Mouse (Mus musculus): Measurements from ENCODE around the gene Mrpl48. TPM values are rescaled to one million over a fixed set of nuclear protein-coding genes. Genes with fewer than 3 reads are reported as not detected.

Mrpl48 gene
- polyA plus RNA-seq, 1 experiment from 2014 or later, result 62.3 TPM

DNA sequence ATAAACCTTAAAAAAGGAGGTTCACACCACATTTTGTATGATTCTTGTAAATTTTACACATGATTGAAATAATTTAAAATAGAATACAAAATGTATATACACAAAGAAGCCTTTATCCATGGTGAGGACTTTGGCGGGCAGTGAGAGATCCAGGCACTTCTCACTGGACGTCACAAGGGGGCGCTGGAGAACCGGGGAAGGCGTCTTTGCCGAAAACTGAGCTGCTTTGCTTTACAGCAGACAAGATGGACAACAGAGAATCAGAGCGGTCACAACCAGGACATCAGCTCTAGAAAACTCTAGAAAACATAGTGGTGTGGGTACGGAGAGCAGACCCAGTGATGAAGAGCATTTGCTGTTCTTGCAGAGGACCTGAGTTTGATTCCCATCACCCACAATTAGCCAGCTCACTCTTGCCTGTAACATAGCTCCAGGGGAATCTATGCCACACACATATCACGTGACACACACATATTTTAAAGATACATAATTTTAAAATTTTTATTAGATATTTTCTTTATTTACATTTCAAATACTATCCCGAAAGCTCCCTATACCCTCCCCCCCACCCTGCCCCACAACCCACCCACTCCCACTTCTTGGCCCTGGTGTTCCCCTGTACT lies 87.3 kb downstream of the Mrpl48 start:
- Histone ChIP-seq H3K27ac (no peak overlapping the region), H3K9me3 (replicated peaks) (no peaks in the 10 kb centered on the region), H3K27me3 (no peaks in the 10 kb centered on the region), H3K4me1 (0 out of 2 replicates have a peak, but pooled peaks cover 2% of the 10 kb centered on the region), H3K4me3 (no peak overlapping the region), H3K4me2 (replicated peaks) (no peak overlapping the region), H3K36me3 (no peaks in the 10 kb centered on the region), H3K9ac (no peak overlapping the region)
- WGBS, result 21% methylated on average over 10 of the region's 10 CpGs
- ATAC-seq (ENCODE audit: low FRiP score), result peak; percentile 60; the same call in 1 of the 2 replicates

GRCm38 (mm10) chr7:100520204-100520603 lies 87.9 kb downstream of the Mrpl48 start:
- Histone ChIP-seq H3K4me1 (0 out of 2 replicates have a peak, but pooled peaks cover 2% of the 10 kb centered on the region), H3K4me2 (replicated peaks) (no peak overlapping the region), H3K27ac (no peak overlapping the region), H3K36me3 (no peaks in the 10 kb centered on the region), H3K27me3 (no peaks in the 10 kb centered on the region), H3K9ac (no peak overlapping the region), H3K9me3 (replicated peaks) (no peaks in the 10 kb centered on the region), H3K4me3 (no peak overlapping the region)
- 72% methylated on average over 7 of the region's 7 CpGs for WGBS
- no peak for ATAC-seq (ENCODE audit: low FRiP score)

- no peak for ATAC-seq (ENCODE audit: low FRiP score)
- Histone ChIP-seq H3K27me3 (no peaks in the 10 kb centered on the region), H3K9ac (no peak within 1 kb of the TSS), H3K4me1 (0 out of 2 replicates have a peak, but pooled peaks cover 2% of the 10 kb centered on the region), H3K4me2 (replicated peaks) (peak within 1 kb of the TSS; percentile 17), H3K36me3 (no peaks in the 10 kb centered on the region), H3K4me3 (no peak within 1 kb of the TSS), H3K9me3 (replicated peaks) (no peaks in the 10 kb centered on the region), H3K27ac (no peak within 1 kb of the TSS)
- 57% methylated on average over 11 of the region's 11 CpGs for WGBS
Measured at GRCm38 (mm10) chr7:100514573-100514972, 93.5 kb downstream of the Mrpl48 start, which contains the start of gene Dnajb13. Dnajb13 (minus strand) TSS chr7:100514960.

DNA sequence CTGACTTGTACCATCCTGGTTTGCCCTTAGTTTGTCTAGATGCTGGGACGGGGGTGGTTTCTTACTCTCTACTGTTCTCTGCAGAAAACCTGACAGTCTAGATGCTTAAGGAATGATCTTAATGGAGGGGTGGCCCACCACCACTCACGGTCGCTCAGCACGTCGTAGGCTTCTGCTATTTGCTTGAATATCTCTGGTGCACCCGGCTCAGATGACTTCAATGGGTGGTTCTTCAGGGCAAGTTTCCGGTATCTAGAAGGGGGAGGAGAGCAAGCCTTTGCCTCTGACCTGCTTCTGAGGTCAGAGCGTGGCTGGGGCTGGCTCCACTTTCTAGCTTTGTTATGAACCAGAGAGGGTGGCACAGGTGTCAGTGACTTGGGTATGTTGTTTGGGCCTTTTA lies 96.5 kb downstream of the Mrpl48 start:
- Histone ChIP-seq H3K36me3 (no peaks in the 10 kb centered on the region), H3K27me3 (no peaks in the 10 kb centered on the region), H3K4me2 (replicated peaks) (no peak overlapping the region), H3K4me1 (no peaks in the 10 kb centered on the region), H3K9ac (no peak overlapping the region), H3K9me3 (replicated peaks) (no peaks in the 10 kb centered on the region), H3K4me3 (no peak overlapping the region), H3K27ac (no peak overlapping the region)
- 84% methylated on average over 8 of the region's 8 CpGs for WGBS
- ATAC-seq (ENCODE audit: low FRiP score), result no peak

DNA sequence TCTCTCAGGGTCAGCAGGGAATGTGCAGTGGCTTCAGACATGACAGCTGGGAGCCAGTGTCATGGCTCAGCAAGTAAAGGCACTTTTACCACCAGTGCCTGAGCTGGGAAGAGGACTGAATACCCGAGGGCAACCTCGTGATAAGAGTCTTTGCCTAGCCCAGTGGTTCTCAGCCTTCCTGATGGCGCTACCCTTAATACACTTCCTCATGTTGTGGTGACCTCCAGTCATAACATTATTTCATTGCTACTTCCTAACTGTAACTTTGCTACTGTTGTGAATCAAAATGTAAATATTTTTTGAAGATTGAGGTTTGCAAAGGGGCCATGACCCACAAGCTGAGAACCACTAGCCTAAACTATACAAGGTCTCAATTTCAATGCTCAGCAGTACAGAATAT lies 99.4 kb downstream of the Mrpl48 start:
- Histone ChIP-seq H3K9me3 (replicated peaks) (no peaks in the 10 kb centered on the region), H3K27me3 (no peaks in the 10 kb centered on the region), H3K4me1 (no peaks in the 10 kb centered on the region), H3K4me2 (replicated peaks) (no peak overlapping the region), H3K36me3 (no peaks in the 10 kb centered on the region), H3K27ac (no peak overlapping the region), H3K4me3 (no peak overlapping the region), H3K9ac (no peak overlapping the region)
- no peak for ATAC-seq (ENCODE audit: low FRiP score)
- 77% methylated on average over 3 of the region's 3 CpGs for WGBS

GRCm38 (mm10) chr7:100506494-100506893 lies 101.6 kb downstream of the Mrpl48 start:
- Histone ChIP-seq H3K4me3 (no peak overlapping the region), H3K4me1 (no peaks in the 10 kb centered on the region), H3K27ac (no peak overlapping the region), H3K36me3 (no peaks in the 10 kb centered on the region), H3K9ac (no peak overlapping the region), H3K4me2 (replicated peaks) (no peak overlapping the region), H3K9me3 (replicated peaks) (no peaks in the 10 kb centered on the region), H3K27me3 (no peaks in the 10 kb centered on the region)
- 78% methylated on average over 4 of the region's 4 CpGs for WGBS
- no peak for ATAC-seq (ENCODE audit: low FRiP score)

GRCm38 (mm10) chr7:100504740-100505487 lies 103.2 kb downstream of the Mrpl48 start:
- H3K9me3 ChIP-seq (replicated peaks), result no peaks in the 10 kb centered on the region
- no peaks in the 10 kb centered on the region for H3K27me3 ChIP-seq
- H3K4me1 ChIP-seq, result no peaks in the 10 kb centered on the region
- no peak overlapping the region for H3K4me3 ChIP-seq
- H3K36me3 ChIP-seq, result no peaks in the 10 kb centered on the region
- no peak overlapping the region for H3K27ac ChIP-seq
- no peak overlapping the region for H3K4me2 ChIP-seq (replicated peaks)
- 84% methylated on average over 13 of the region's 13 CpGs for WGBS
- H3K9ac ChIP-seq, result no peak overlapping the region
- no peak for ATAC-seq (ENCODE audit: low FRiP score)

- Histone ChIP-seq H3K9me3 (replicated peaks) (no peaks in the 10 kb centered on the region), H3K4me3 (no peak overlapping the region), H3K27me3 (no peaks in the 10 kb centered on the region), H3K36me3 (peaks cover 6% of the 10 kb centered on the region; the same call in 1 of the 2 replicates), H3K27ac (no peak overlapping the region), H3K4me2 (replicated peaks) (no peak overlapping the region), H3K4me1 (no peaks in the 10 kb centered on the region), H3K9ac (no peak overlapping the region)
- 89% methylated on average over 5 of the region's 5 CpGs for WGBS
- no peak for ATAC-seq (ENCODE audit: low FRiP score)
Measured at GRCm38 (mm10) chr7:100503076-100503475, 105.0 kb downstream of the Mrpl48 start.

GRCm38 (mm10) chr7:100502374-100502922 lies 105.7 kb downstream of the Mrpl48 start:
- WGBS, result 83% methylated on average over 7 of the region's 7 CpGs
- ATAC-seq (ENCODE audit: low FRiP score), result no peak
- peaks cover 12% of the 10 kb centered on the region; the same call in 1 of the 2 replicates for H3K36me3 ChIP-seq
- H3K4me1 ChIP-seq, result no peaks in the 10 kb centered on the region
- no peak overlapping the region for H3K27ac ChIP-seq
- no peak overlapping the region for H3K4me3 ChIP-seq
- no peak overlapping the region for H3K9ac ChIP-seq
- H3K27me3 ChIP-seq, result no peaks in the 10 kb centered on the region
- no peaks in the 10 kb centered on the region for H3K9me3 ChIP-seq (replicated peaks)
- no peak overlapping the region for H3K4me2 ChIP-seq (replicated peaks)

- peaks cover 12% of the 10 kb centered on the region; the same call in 1 of the 2 replicates for H3K36me3 ChIP-seq
- no peak overlapping the region for H3K4me2 ChIP-seq (replicated peaks)
- H3K9me3 ChIP-seq (replicated peaks), result no peaks in the 10 kb centered on the region
- H3K9ac ChIP-seq, result no peak overlapping the region
- ATAC-seq (ENCODE audit: low FRiP score), result no peak
- H3K4me1 ChIP-seq, result no peaks in the 10 kb centered on the region
- H3K27ac ChIP-seq, result no peak overlapping the region
- 57% methylated on average over 2 of the region's 2 CpGs for WGBS
- H3K27me3 ChIP-seq, result no peaks in the 10 kb centered on the region
- no peak overlapping the region for H3K4me3 ChIP-seq
Measured at GRCm38 (mm10) chr7:100501844-100502373, 106.2 kb downstream of the Mrpl48 start.

GRCm38 (mm10) chr7:100501027-100501843 lies 106.9 kb downstream of the Mrpl48 start:
- 72% methylated on average over 6 of the region's 6 CpGs for WGBS
- Histone ChIP-seq H3K27me3 (no peaks in the 10 kb centered on the region), H3K4me2 (replicated peaks) (no peak overlapping the region), H3K27ac (no peak overlapping the region), H3K36me3 (peaks cover 15% of the 10 kb centered on the region; the same call in 1 of the 2 replicates), H3K4me3 (no peak overlapping the region), H3K9me3 (replicated peaks) (no peaks in the 10 kb centered on the region), H3K9ac (no peak overlapping the region), H3K4me1 (peaks cover 2% of the 10 kb centered on the region)
- ATAC-seq (ENCODE audit: low FRiP score), result no peak
